Mouse (Mus musculus) lung, embryonic 14.5 days (tissue): ENCODE results near the gene Tbc1d23. TPM values are rescaled to one million over a fixed set of nuclear protein-coding genes. Genes with fewer than 3 reads are reported as not detected.
A peak's percentile ranks its signal among the peaks of the same experiment; 100 is the strongest.

Source experiments
- ATAC-seq: fragments of 200-750 bp; cut with Nextera tagmentation; 2 replicates; pipeline ENCODE4 v1.8.0; 2017; ENCODE audit warnings: mild to moderate bottlenecking, moderate TSS enrichment, moderate library complexity; ENCODE audit not compliant: insufficient read depth
- DNase-seq: peaks from one replicate; pipeline ENCODE4 v3.0.0-alpha.2; 2015
- H3K27ac ChIP-seq: fragments of 300-500 bp; sonication (generic); 2 replicates; pipeline ENCODE4 v1.5.1; 2014; ENCODE audit warnings: low read depth, mild to moderate bottlenecking, moderate library complexity
- H3K27me3 ChIP-seq: fragments of 300-500 bp; sonication (generic); 2 replicates; pipeline ENCODE4 v1.6.1; 2014; ENCODE audit warnings: low read length, control low read depth; ENCODE audit not compliant: insufficient read depth
- H3K36me3 ChIP-seq: fragments of 300-500 bp; sonication (generic); 2 replicates; pipeline ENCODE4 v1.6.1; 2014; ENCODE audit warnings: control low read depth; ENCODE audit not compliant: insufficient read depth
- H3K4me1 ChIP-seq: fragments of 300-500 bp; sonication (generic); 2 replicates; pipeline ENCODE4 v1.6.1; 2014; ENCODE audit warnings: antibody characterized with exemption, control low read depth; ENCODE audit not compliant: insufficient read depth
- H3K4me2 ChIP-seq: fragments of 300-500 bp; sonication (generic); 2 replicates; pipeline ENCODE4 v1.6.1; 2014; ENCODE audit warnings: mild to moderate bottlenecking
- H3K4me3 ChIP-seq: fragments of 300-500 bp; sonication (generic); 2 replicates; pipeline ENCODE4 v1.5.1; 2014; ENCODE audit warnings: low read depth, low read length
- H3K9ac ChIP-seq: fragments of 300-500 bp; sonication (generic); 2 replicates; pipeline ENCODE4 v1.6.1; 2014
- H3K9me3 ChIP-seq: fragments of 300-500 bp; sonication (generic); 2 replicates; pipeline ENCODE4 v1.6.1; 2016; ENCODE audit warnings: low read depth, low read length, control low read depth
- CTCF ChIP-seq: IDR thresholded peaks from 2 replicates; pipeline ENCODE4 v1.5.1; 2016; ENCODE audit warnings: antibody characterized with exemption, low read depth
- WGBS: fragments of 180-500 bp; shearing (Covaris S2); extraction: QIAGEN DNeasy Blood & Tissue Kit; methylation state at CpG from one replicate; pipeline ENCODE4 v1.1.7; 2014; 5-methylcytosine and 5-hydroxymethylcytosine counted together
- polyA plus RNA-seq: library from polyadenylated mRNA; unstranded; fragments of >200 nt; fragmentation: Nextera tagmentation; extraction: Ambion mirVana; gene quantifications from 2 replicates; pipeline ENCODE4 v1.2.1, GENCODE M21; 2014

The Tbc1d23 gene
- polyA plus RNA-seq, 1 experiment from 2014 or later: 28.3 TPM

GRCm38 (mm10) chr16:57162841-57163240 lies 68.5 kb downstream of the Tbc1d23 start:
- ATAC-seq: no peak
- no peaks in the 10 kb centered on the region for H3K4me1 ChIP-seq
- 88% methylated on average over 5 of the region's 5 CpGs for WGBS
- no peak for TF ChIP-seq CTCF
- peaks cover 52% of the 10 kb centered on the region for H3K36me3 ChIP-seq
- no peaks in the 10 kb centered on the region for H3K27me3 ChIP-seq
- no peak overlapping the region for H3K4me2 ChIP-seq
- DNase-seq: no peak
- no peak overlapping the region for H3K4me3 ChIP-seq
- H3K9ac ChIP-seq: no peak overlapping the region
- no peaks in the 10 kb centered on the region for H3K9me3 ChIP-seq
- H3K27ac ChIP-seq: no peak overlapping the region

- DNase-seq: no peak
- Histone ChIP-seq H3K4me3 (no peak overlapping the region), H3K27ac (no peak overlapping the region), H3K4me1 (no peaks in the 10 kb centered on the region), H3K4me2 (no peak overlapping the region), H3K36me3 (peaks cover 80% of the 10 kb centered on the region), H3K27me3 (no peaks in the 10 kb centered on the region), H3K9ac (no peak overlapping the region), H3K9me3 (no peaks in the 10 kb centered on the region)
- no peak for TF ChIP-seq CTCF
- WGBS: 60% methylated on average over 7 of the region's 7 CpGs
- no peak for ATAC-seq
Observed at GRCm38 (mm10) chr16:57159835-57160234, 71.5 kb downstream of the Tbc1d23 start.

GRCm38 (mm10) chr16:57157728-57158127 lies 73.6 kb downstream of the Tbc1d23 start:
- no peak overlapping the region for H3K4me2 ChIP-seq
- no peaks in the 10 kb centered on the region for H3K9me3 ChIP-seq
- H3K4me3 ChIP-seq: no peak overlapping the region
- peaks cover 85% of the 10 kb centered on the region for H3K36me3 ChIP-seq
- no peak overlapping the region for H3K9ac ChIP-seq
- no peak for TF ChIP-seq CTCF
- H3K27ac ChIP-seq: no peak overlapping the region
- H3K27me3 ChIP-seq: no peaks in the 10 kb centered on the region
- ATAC-seq (peak; percentile 26; the same call in 1 of the 2 replicates), DNase-seq (no peak)
- H3K4me1 ChIP-seq: no peaks in the 10 kb centered on the region
- 73% methylated on average over 4 of the region's 4 CpGs for WGBS

- Histone ChIP-seq H3K4me3 (no peak overlapping the region), H3K27ac (no peak overlapping the region), H3K9me3 (no peaks in the 10 kb centered on the region), H3K4me1 (no peaks in the 10 kb centered on the region), H3K36me3 (peaks cover 89% of the 10 kb centered on the region), H3K9ac (no peak overlapping the region), H3K27me3 (no peaks in the 10 kb centered on the region), H3K4me2 (no peak overlapping the region)
- ATAC-seq (no peak), DNase-seq (no peak)
- WGBS: 90% methylated on average over 4 of the region's 4 CpGs
- TF ChIP-seq CTCF: no peak
Observed at GRCm38 (mm10) chr16:57157076-57157475, 74.2 kb downstream of the Tbc1d23 start.

- H3K27me3 ChIP-seq: no peaks in the 10 kb centered on the region
- no peaks in the 10 kb centered on the region for H3K4me1 ChIP-seq
- DNase-seq (no peak), ATAC-seq (no peak)
- no peak overlapping the region for H3K4me3 ChIP-seq
- no peak overlapping the region for H3K9ac ChIP-seq
- peaks cover 84% of the 10 kb centered on the region for H3K36me3 ChIP-seq
- no peaks in the 10 kb centered on the region for H3K9me3 ChIP-seq
- no peak overlapping the region for H3K27ac ChIP-seq
- no peak for TF ChIP-seq CTCF
- H3K4me2 ChIP-seq: no peak overlapping the region
Observed at GRCm38 (mm10) chr16:57155899-57156298, 75.4 kb downstream of the Tbc1d23 start.

GRCm38 (mm10) chr16:57151437-57151836 lies 79.9 kb downstream of the Tbc1d23 start:
- ATAC-seq (no peak), DNase-seq (no peak)
- no peak overlapping the region for H3K4me2 ChIP-seq
- peaks cover 74% of the 10 kb centered on the region for H3K36me3 ChIP-seq
- no peaks in the 10 kb centered on the region for H3K27me3 ChIP-seq
- no peak overlapping the region for H3K9ac ChIP-seq
- H3K4me1 ChIP-seq: no peaks in the 10 kb centered on the region
- H3K9me3 ChIP-seq: no peaks in the 10 kb centered on the region
- TF ChIP-seq CTCF: no peak
- WGBS: 94% methylated on average over 4 of the region's 4 CpGs
- H3K27ac ChIP-seq: no peak overlapping the region
- no peak overlapping the region for H3K4me3 ChIP-seq

- peaks cover 54% of the 10 kb centered on the region for H3K36me3 ChIP-seq
- no peak overlapping the region for H3K4me3 ChIP-seq
- no peaks in the 10 kb centered on the region for H3K9me3 ChIP-seq
- H3K4me2 ChIP-seq: no peak overlapping the region
- H3K9ac ChIP-seq: no peak overlapping the region
- TF ChIP-seq CTCF: no peak
- H3K4me1 ChIP-seq: no peaks in the 10 kb centered on the region
- no peak for DNase-seq
- no peak for ATAC-seq
- 92% methylated on average over 5 of the region's 5 CpGs for WGBS
- H3K27ac ChIP-seq: no peak overlapping the region
- no peaks in the 10 kb centered on the region for H3K27me3 ChIP-seq
Observed at GRCm38 (mm10) chr16:57144741-57145140, 86.6 kb downstream of the Tbc1d23 start.

- Histone ChIP-seq H3K4me2 (no peak overlapping the region), H3K36me3 (peaks cover 45% of the 10 kb centered on the region), H3K9me3 (no peaks in the 10 kb centered on the region), H3K4me3 (no peak overlapping the region), H3K4me1 (no peaks in the 10 kb centered on the region), H3K27ac (no peak overlapping the region), H3K27me3 (no peaks in the 10 kb centered on the region), H3K9ac (no peak overlapping the region)
- no peak for ATAC-seq
- no peak for TF ChIP-seq CTCF
- DNase-seq: no peak
- WGBS: 91% methylated on average over 6 of the region's 6 CpGs
Observed at GRCm38 (mm10) chr16:57133611-57134010, 97.7 kb downstream of the Tbc1d23 start.
